ENCODE assay signal across 15 mouse cellular contexts in the genomic region with DNA sequence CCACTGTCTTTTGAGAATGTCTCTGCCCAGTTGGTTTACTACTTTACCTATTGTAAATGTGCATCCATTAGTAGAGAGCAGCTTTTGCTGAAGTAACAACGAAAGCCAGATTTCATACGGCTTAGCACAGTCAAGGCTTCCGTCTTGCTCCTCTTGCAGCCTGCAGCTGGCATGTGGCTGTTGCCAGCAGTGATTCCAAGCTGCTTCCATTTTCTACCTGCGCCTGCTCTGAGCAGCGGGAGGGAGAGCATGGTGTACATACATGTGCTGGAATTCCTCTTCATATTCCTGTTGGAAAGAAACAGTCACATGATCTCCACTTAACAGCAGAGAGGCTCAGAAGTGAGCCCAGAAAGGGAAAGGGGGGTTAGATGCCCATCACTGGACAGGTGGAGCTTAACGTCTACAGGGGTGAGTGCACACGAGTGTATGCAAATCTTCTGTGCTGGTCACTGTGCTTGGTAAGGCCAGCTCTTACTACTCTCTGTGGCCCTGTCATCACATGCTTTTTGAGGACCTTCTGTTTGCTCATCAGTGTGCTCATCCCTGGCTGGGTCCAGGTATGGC. TPM values are rescaled to one million over a fixed set of nuclear protein-coding genes. Genes with fewer than 3 reads are reported as not detected.
DNase-seq lines count a peak whose midpoint lies in the region; ATAC-seq lines count a peak whose summit lies in the region.
"Had no signal": no experiment of that assay in that cellular context is flagged by ENCODE, and none has a peak within 500 bp of the region (broad histone marks: within the 10 kb centered on the region; RNA-seq: fewer than 3 reads in every experiment).

No protein-coding gene starts in this region.

- no peak overlapping the region for H3K27ac ChIP-seq in forebrain, embryonic 13.5 days
- no peak overlapping the region for H3K27ac ChIP-seq in forebrain, embryonic 11.5 days (ENCODE audit: low read depth, low read length)
- no peak overlapping the region for H3K27ac ChIP-seq in kidney, embryonic 15.5 days
- H3K27ac ChIP-seq in neural tube, embryonic 12.5 days: no peak overlapping the region

- no peak overlapping the region for H3K4me2 ChIP-seq in forebrain, embryonic 13.5 days
- H3K4me2 ChIP-seq in forebrain, embryonic 11.5 days (ENCODE audit: low read depth, low read length, severe bottlenecking): no peak overlapping the region
- H3K4me2 ChIP-seq in kidney, embryonic 15.5 days: no peak overlapping the region
- H3K4me2 ChIP-seq in neural tube, embryonic 12.5 days (replicated peaks): no peak overlapping the region
- H3K4me2 ChIP-seq: heart, embryonic 12.5 days; liver, embryonic 11.5 days had no signal

- no peaks in the 10 kb centered on the region for H3K27me3 ChIP-seq in forebrain, embryonic 13.5 days
- H3K27me3 ChIP-seq in forebrain, embryonic 11.5 days (ENCODE audit: control insufficient read depth, insufficient read depth, low read length): no peaks in the 10 kb centered on the region
- H3K27me3 ChIP-seq in kidney, embryonic 15.5 days: no peaks in the 10 kb centered on the region
- H3K27me3 ChIP-seq in neural tube, embryonic 12.5 days (replicated peaks): no peaks in the 10 kb centered on the region
- H3K27me3 ChIP-seq: heart, embryonic 12.5 days had no signal

- ATAC-seq in forebrain, embryonic 13.5 days: 0 out of 2 replicates have a peak, but pooled peaks have one; percentile 30
- no peak for ATAC-seq in forebrain, embryonic 11.5 days (replicated peaks; ENCODE audit: low FRiP score)
- ATAC-seq in kidney, embryonic 15.5 days (replicated peaks; ENCODE audit: low FRiP score): 0 out of 2 replicates have a peak, but pooled peaks have one; percentile 52
- ATAC-seq in neural tube, embryonic 12.5 days (ENCODE audit: low FRiP score, low read depth): no peak
- ATAC-seq: inflammation-experienced regulatory T-cells, adult 6 months had no signal

- H3K4me3 ChIP-seq in forebrain, embryonic 13.5 days: no peak overlapping the region
- no peak overlapping the region for H3K4me3 ChIP-seq in forebrain, embryonic 11.5 days (ENCODE audit: low read depth, low read length)
- H3K4me3 ChIP-seq in kidney, embryonic 15.5 days (replicated peaks): no peak overlapping the region
- no peak overlapping the region for H3K4me3 ChIP-seq in neural tube, embryonic 12.5 days
- H3K4me3 ChIP-seq: heart, embryonic 12.5 days; myocyte had no signal

- no peak for DNase-seq in forebrain, embryonic 11.5 days (ENCODE audit: low spot score)
- DNase-seq in kidney, adult 9 months: no peak
- no peak for DNase-seq in neural tube, embryonic 10.5 days (ENCODE audit: extremely low spot score, low spot score)
- no peak for DNase-seq in gastrocnemius, postnatal 14 days
- DNase-seq in natural killer cell, adult 2 months (ENCODE audit: low spot score in 2 of 2): no peak
- DNase-seq: adrenal gland, adult 2 months; cerebellum, adult 8-10 months; kidney, adult 2 months had no signal

- no peak overlapping the region for H3K9ac ChIP-seq in forebrain, embryonic 13.5 days
- no peak overlapping the region for H3K9ac ChIP-seq in forebrain, embryonic 11.5 days (ENCODE audit: low read length)
- H3K9ac ChIP-seq in kidney, embryonic 15.5 days: no peak overlapping the region
- 0 out of 2 replicates have a peak overlapping the region, but pooled peaks have one; percentile 17 for H3K9ac ChIP-seq in neural tube, embryonic 12.5 days
- H3K9ac ChIP-seq: heart, embryonic 12.5 days had no signal

- WGBS in forebrain, embryonic 13.5 days: 60% methylated on average over 7 of the region's 7 CpGs
- 70% methylated on average over 7 of the region's 7 CpGs for WGBS in forebrain, embryonic 11.5 days
- 79% methylated on average over 7 of the region's 7 CpGs for WGBS in kidney, embryonic 15.5 days
- 75% methylated on average over 7 of the region's 7 CpGs for WGBS in neural tube, embryonic 12.5 days

- peaks cover 11% of the 10 kb centered on the region for H3K4me1 ChIP-seq in forebrain, embryonic 13.5 days
- no peaks in the 10 kb centered on the region; the same call in 1 of the 2 replicates for H3K4me1 ChIP-seq in forebrain, embryonic 11.5 days (replicated peaks; ENCODE audit: control insufficient read depth, insufficient read depth, low read length)
- peaks cover 6% of the 10 kb centered on the region for H3K4me1 ChIP-seq in kidney, embryonic 15.5 days
- peaks cover 9% of the 10 kb centered on the region; the same call in 1 of the 2 replicates for H3K4me1 ChIP-seq in neural tube, embryonic 12.5 days
- H3K4me1 ChIP-seq: heart, embryonic 12.5 days had no signal

- intact Hi-C loops in gastrocnemius, postnatal 14 days (cut with DNase I; ENCODE audit: low total_unique reads): no loop called here

- H3K9me3 ChIP-seq in forebrain, embryonic 13.5 days (replicated peaks): no peaks in the 10 kb centered on the region
- H3K9me3 ChIP-seq in forebrain, embryonic 11.5 days (ENCODE audit: control insufficient read depth, low read length): no peaks in the 10 kb centered on the region
- no peaks in the 10 kb centered on the region for H3K9me3 ChIP-seq in kidney, embryonic 15.5 days (replicated peaks)
- H3K9me3 ChIP-seq in neural tube, embryonic 12.5 days: no peaks in the 10 kb centered on the region

- no peaks in the 10 kb centered on the region for H3K36me3 ChIP-seq in forebrain, embryonic 13.5 days (ENCODE audit: poor library complexity, severe bottlenecking)
- H3K36me3 ChIP-seq in forebrain, embryonic 11.5 days (ENCODE audit: control insufficient read depth, insufficient read depth, low read length): no peaks in the 10 kb centered on the region
- peaks cover 4% of the 10 kb centered on the region; the same call in 1 of the 2 replicates for H3K36me3 ChIP-seq in kidney, embryonic 15.5 days
- no peaks in the 10 kb centered on the region for H3K36me3 ChIP-seq in neural tube, embryonic 12.5 days
- H3K36me3 ChIP-seq: heart, embryonic 12.5 days had no signal

RNA-seq across cellular contexts. Expression of a gene that starts 53.1 kb away (rescaled TPM):
- 60.8 and 61.7 TPM in 2 replicates for polyA plus RNA-seq in forebrain, embryonic 13.5 days (2015; fragmentation: Nextera tagmentation; extraction: Ambion mirVana)
- polyA plus RNA-seq in forebrain, embryonic 11.5 days (2014; fragmentation: Nextera tagmentation; extraction: Ambion mirVana): 47.5 and 53.9 TPM in 2 replicates
- 37.4 and 41.5 TPM in 2 replicates for polyA plus RNA-seq in kidney, embryonic 15.5 days (2015; fragmentation: Nextera tagmentation; extraction: Ambion mirVana)
- polyA plus RNA-seq in neural tube, embryonic 12.5 days (2016; fragmentation: Nextera tagmentation; extraction: Ambion mirVana): 48.4 and 50.9 TPM in 2 replicates
- 10 to 100 TPM; 24.5 to 30.4 TPM for total RNA-seq in gastrocnemius, postnatal 14 days (2021)

Comparison
In these comparisons a context has a peak if more than half of its experiments do, and no peak if none do; other contexts are left out.
1. ATAC-seq: peak in forebrain, embryonic 13.5 days (single experiment) and kidney, embryonic 15.5 days (single experiment); none in forebrain, embryonic 11.5 days (single experiment) and neural tube, embryonic 12.5 days (single experiment).